Mouse (Mus musculus) MEL (cell line): ENCODE measurements around the gene Cdh4. TPM values are rescaled to one million over a fixed set of nuclear protein-coding genes. Genes with fewer than 3 reads are reported as not detected.

Experiments
- DNase-seq: peaks from one replicate; pipeline ENCODE4 v3.0.0; 2011; ENCODE audit warnings: low read depth, low spot score
- H3K27ac ChIP-seq: 2 replicates; pipeline ENCODE4 v1.5.1; 2012; ENCODE audit warnings: low read depth, mild to moderate bottlenecking, control low read depth, low read length, moderate library complexity; ENCODE audit not compliant: control insufficient read depth
- H3K27me3 ChIP-seq, 2 experiments: fragments of 150-350 bp in 1 of 2; sonication (generic) in 1 of 2; 2 replicates each; pipeline ENCODE4 v1.6.1; 2012; ENCODE audit warnings: low read length in 2 of 2, mild to moderate bottlenecking in 2 of 2, improper control_type of control experiment in 1 of 2, moderate library complexity in 1 of 2; ENCODE audit not compliant: insufficient read depth in 2 of 2, control insufficient read depth in 1 of 2
- H3K36me3 ChIP-seq, 2 experiments: 2 replicates each; pipeline ENCODE4 v1.6.1; 2012 to 2014; ENCODE audit warnings: low read length in 2 of 2, improper control_type of control experiment in 1 of 2, inconsistent platforms in 1 of 2, mild to moderate bottlenecking in 1 of 2; ENCODE audit not compliant: insufficient read depth in 2 of 2, control insufficient read depth in 1 of 2
- H3K4me1 ChIP-seq, 2 experiments: fragments of 150-350 bp in 1 of 2; sonication (generic) in 1 of 2; 2 replicates each; pipeline ENCODE4 v1.6.1; 2012; ENCODE audit warnings: low read length in 2 of 2, improper control_type of control experiment in 1 of 2, mild to moderate bottlenecking in 1 of 2; ENCODE audit not compliant: insufficient read depth in 2 of 2, control insufficient read depth in 1 of 2
- H3K4me3 ChIP-seq, 2 experiments: fragments of 150-350 bp in 1 of 2; sonication (generic) in 1 of 2; 2 replicates each; pipeline ENCODE4 v1.5.1; 2012; ENCODE audit warnings: low read depth in 2 of 2, low read length in 2 of 2, mild to moderate bottlenecking in 2 of 2, moderate library complexity in 2 of 2, control low read depth in 1 of 2, improper control_type of control experiment in 1 of 2; ENCODE audit not compliant: control insufficient read depth in 1 of 2, insufficient read depth in 1 of 2
- H3K79me2 ChIP-seq: 2 replicates; pipeline ENCODE4 v1.6.1; 2012; ENCODE audit warnings: mild to moderate bottlenecking, low read length, moderate library complexity; ENCODE audit not compliant: control insufficient read depth, poor library complexity, insufficient read depth
- H3K9ac ChIP-seq: 2 replicates; pipeline ENCODE4 v1.6.1; 2012; ENCODE audit warnings: low read depth, mild to moderate bottlenecking, control low read depth, low read length, moderate library complexity; ENCODE audit not compliant: control insufficient read depth, poor library complexity, severe bottlenecking
- H3K9me3 ChIP-seq: fragments of 150-350 bp; sonication (generic); replicated peaks from 2 replicates; pipeline ENCODE4 v1.6.1; 2012; ENCODE audit warnings: mild to moderate bottlenecking, low read length, improper control_type of control experiment, moderate library complexity; ENCODE audit not compliant: insufficient read depth
- BHLHE40 ChIP-seq: IDR thresholded peaks from 2 replicates; pipeline ENCODE4 v1.6.1; 2012; ENCODE audit warnings: low read depth, mild to moderate bottlenecking, inconsistent platforms, low read length, improper control_type of control experiment, borderline replicate concordance
- CHD1 ChIP-seq: IDR thresholded peaks from 2 replicates; pipeline ENCODE4 v1.6.1; 2012; ENCODE audit warnings: low read depth, mild to moderate bottlenecking, inconsistent platforms, low read length, improper control_type of control experiment
- CHD2 ChIP-seq: IDR thresholded peaks from 2 replicates; pipeline ENCODE4 v1.6.1; 2011; ENCODE audit warnings: low read length, improper control_type of control experiment
- CTCF ChIP-seq, 3 experiments: IDR thresholded peaks in 2 of 3; conservative IDR thresholded peaks in 1 of 3; 2 replicates each; pipeline ENCODE4 v1.5.1; 2011 to 2012; ENCODE audit warnings: low read length in 3 of 3, low read depth in 2 of 3, mild to moderate bottlenecking in 2 of 3, improper control_type of control experiment in 1 of 3, inconsistent platforms in 1 of 3, mixed read lengths in 1 of 3, moderate library complexity in 1 of 3; ENCODE audit not compliant: control insufficient read depth in 1 of 3, insufficient read depth in 1 of 3, poor library complexity in 1 of 3, severe bottlenecking in 1 of 3
- ELF1 ChIP-seq: IDR thresholded peaks from 2 replicates; pipeline ENCODE4 v1.6.1; 2014; ENCODE audit warnings: low read depth, mild to moderate bottlenecking, inconsistent platforms, low read length, improper control_type of control experiment, moderate library complexity
- EP300 ChIP-seq, 2 experiments: IDR thresholded peaks; 2 replicates each; pipeline ENCODE4 v1.6.1; 2011; ENCODE audit warnings: improper control_type of control experiment in 2 of 2, low read length in 2 of 2, low read depth in 1 of 2, mild to moderate bottlenecking in 1 of 2
- GABPA ChIP-seq: IDR thresholded peaks from 2 replicates; pipeline ENCODE4 v1.6.1; 2012; ENCODE audit warnings: low read depth, mild to moderate bottlenecking, inconsistent platforms, low read length, improper control_type of control experiment, moderate library complexity
- HCFC1 ChIP-seq: IDR thresholded peaks from 2 replicates; pipeline ENCODE4 v1.6.1; 2012; ENCODE audit warnings: low read depth, mild to moderate bottlenecking, inconsistent platforms, low read length, improper control_type of control experiment, moderate library complexity
- JUND ChIP-seq: IDR thresholded peaks from 2 replicates; pipeline ENCODE4 v1.6.1; 2011; ENCODE audit warnings: low read depth, mild to moderate bottlenecking, improper control_type of control experiment, low read length
- KAT2A ChIP-seq: conservative IDR thresholded peaks from 2 replicates; pipeline ENCODE4 v1.6.1; 2012; ENCODE audit warnings: low read depth, low read length, improper control_type of control experiment, inconsistent platforms
- MAFK ChIP-seq: IDR thresholded peaks from 2 replicates; pipeline ENCODE4 v1.6.1; 2011; ENCODE audit warnings: low read depth, mild to moderate bottlenecking, low read length, improper control_type of control experiment, borderline replicate concordance
- MAX ChIP-seq: IDR thresholded peaks from 2 replicates; pipeline ENCODE4 v1.6.1; 2011; ENCODE audit warnings: low read length, improper control_type of control experiment
- MEF2A ChIP-seq: IDR thresholded peaks from 2 replicates; pipeline ENCODE4 v1.6.1; 2014; ENCODE audit warnings: low read depth, mild to moderate bottlenecking, inconsistent platforms, low read length, improper control_type of control experiment; ENCODE audit not compliant: poor library complexity, insufficient replicate concordance, severe bottlenecking; ENCODE audit errors: extremely low read depth
- MYB ChIP-seq: IDR thresholded peaks from 2 replicates; pipeline ENCODE4 v1.6.1; 2011; ENCODE audit warnings: mild to moderate bottlenecking, low read depth, low read length, improper control_type of control experiment
- MYC ChIP-seq: IDR thresholded peaks from 2 replicates; pipeline ENCODE4 v1.6.1; 2011; ENCODE audit warnings: low read depth, mild to moderate bottlenecking, low read length, improper control_type of control experiment, moderate library complexity
- POLR2AphosphoS5 ChIP-seq: IDR thresholded peaks from 2 replicates; pipeline ENCODE4 v1.6.1; 2012; ENCODE audit warnings: low read depth, borderline replicate concordance, mild to moderate bottlenecking, inconsistent platforms, low read length, moderate library complexity, mixed read lengths
- RAD21 ChIP-seq: IDR thresholded peaks from 2 replicates; pipeline ENCODE4 v1.6.1; 2011; ENCODE audit warnings: mild to moderate bottlenecking, low read depth, low read length, improper control_type of control experiment
- RCOR1 ChIP-seq: IDR thresholded peaks from 2 replicates; pipeline ENCODE4 v1.6.1; 2012; ENCODE audit warnings: low read depth, mild to moderate bottlenecking, inconsistent platforms, low read length, improper control_type of control experiment
- SIN3A ChIP-seq: IDR thresholded peaks from 2 replicates; pipeline ENCODE4 v1.6.1; 2012; ENCODE audit warnings: low read length, improper control_type of control experiment, inconsistent platforms
- TAL1 ChIP-seq: IDR thresholded peaks from 2 replicates; pipeline ENCODE4 v1.6.1; 2012; ENCODE audit warnings: mild to moderate bottlenecking, inconsistent platforms, low read length, moderate library complexity, mixed read lengths
- TCF12 ChIP-seq: IDR thresholded peaks from 2 replicates; pipeline ENCODE4 v1.6.1; 2014; ENCODE audit warnings: low read depth, mild to moderate bottlenecking, inconsistent platforms, low read length, improper control_type of control experiment, moderate library complexity
- UBTF ChIP-seq: IDR thresholded peaks from 2 replicates; pipeline ENCODE4 v1.6.1; 2012; ENCODE audit warnings: low read depth, mild to moderate bottlenecking, inconsistent platforms, low read length, improper control_type of control experiment, moderate library complexity, borderline replicate concordance; ENCODE audit not compliant: insufficient read depth
- USF1 ChIP-seq: IDR thresholded peaks from 2 replicates; pipeline ENCODE4 v1.6.1; 2014; ENCODE audit warnings: low read depth, mild to moderate bottlenecking, inconsistent platforms, low read length, improper control_type of control experiment, moderate library complexity
- ZC3H11A ChIP-seq: IDR thresholded peaks from 2 replicates; pipeline ENCODE4 v1.6.1; 2012; ENCODE audit warnings: low read depth, mild to moderate bottlenecking, inconsistent platforms, low read length, improper control_type of control experiment
- ZKSCAN1 ChIP-seq: IDR thresholded peaks from 2 replicates; pipeline ENCODE4 v1.6.1; 2012; ENCODE audit warnings: low read depth, mild to moderate bottlenecking, inconsistent platforms, low read length, improper control_type of control experiment, moderate library complexity
- ZNF384 ChIP-seq: IDR thresholded peaks from 2 replicates; pipeline ENCODE4 v1.6.1; 2012; ENCODE audit warnings: low read depth, mild to moderate bottlenecking, inconsistent platforms, low read length, improper control_type of control experiment
- polyA plus RNA-seq, 2 experiments: library from polyadenylated mRNA; stranded (reverse) in 1 of 2; unstranded in 1 of 2; fragments of >175 nt in 1 of 2; fragments of >200 nt in 1 of 2; gene quantifications; 2 replicates each; pipeline versions ENCODE4 v1.2.1 to v1.2.4; 2012; ENCODE audit warnings: low replicate concordance in 2 of 2, low read depth in 1 of 2; ENCODE audit not compliant: insufficient read length in 2 of 2, insufficient read depth in 1 of 2, missing spikeins in 1 of 2
- total RNA-seq: library from RNA; depleted of rRNA; stranded (reverse); fragments of 300-350 nt; gene quantifications from 2 replicates; pipeline ENCODE4 v1.2.3, GENCODE M21; 2012

Gene Cdh4
- total and polyA plus RNA-seq, 3 experiments = not detected

DNA sequence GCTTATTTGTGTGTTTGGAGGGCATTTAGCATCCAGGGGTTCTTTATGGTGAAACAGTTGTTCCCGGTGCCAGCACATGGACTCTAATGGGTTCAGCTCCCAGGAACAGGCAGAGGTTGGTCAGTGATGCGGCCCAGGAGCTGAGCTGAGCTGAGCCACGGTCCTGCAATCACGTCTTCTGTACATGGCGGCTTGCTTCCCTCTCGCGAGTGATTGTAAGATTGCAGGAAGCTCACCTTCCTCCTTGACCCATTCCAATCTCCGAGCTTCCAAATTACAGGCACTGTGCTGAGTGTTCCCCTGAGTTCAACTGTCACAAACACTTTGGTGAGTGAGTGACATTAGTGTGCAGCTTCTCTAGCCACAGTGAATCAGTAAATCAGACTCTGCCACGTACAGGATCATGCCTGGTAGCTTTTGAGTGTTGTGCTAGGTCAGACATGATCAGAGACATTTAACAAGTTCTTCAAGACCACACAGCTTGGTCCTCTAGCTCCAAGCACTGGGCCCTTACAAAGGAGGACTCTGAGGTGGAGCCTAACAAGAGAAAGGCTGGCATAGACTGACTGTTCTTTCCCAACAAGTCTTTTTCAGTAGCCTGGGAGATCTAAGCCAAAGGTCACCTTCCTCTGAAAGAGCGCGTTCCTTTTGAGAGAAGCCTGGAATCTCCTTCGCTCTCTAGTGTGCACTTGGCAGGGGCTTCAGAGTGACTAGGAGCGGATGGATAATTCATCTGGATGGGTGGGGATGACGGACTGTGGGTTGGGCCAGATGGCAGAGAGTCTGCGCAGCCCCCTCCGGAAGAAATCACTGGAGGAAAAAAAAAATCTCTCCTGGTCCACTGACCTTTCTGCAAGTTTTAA lies 324.7 kb downstream of the Cdh4 start:
- H3K79me2 ChIP-seq = no peaks in the 10 kb centered on the region
- no peak overlapping the region for H3K9ac ChIP-seq
- no peak overlapping the region for H3K27ac ChIP-seq
- DNase-seq = no peak
- no peaks in the 10 kb centered on the region for H3K36me3 ChIP-seq
- H3K4me1 ChIP-seq = no peaks in the 10 kb centered on the region
- TF ChIP-seq ZKSCAN1 (no peak), CHD2 (no peak), ZNF384 (no peak), ZC3H11A (no peak), CHD1 (no peak), ELF1 (no peak), MAX (no peak), CTCF (IDR thresholded peaks at IDR 0.05 in 2 of 3, conservative IDR thresholded peaks at IDR 0.05 in 1 of 3; ENCODE audit: control insufficient read depth in 1 of 3, insufficient read depth in 1 of 3, low read depth in 2 of 3, low read length in 3 of 3, poor library complexity in 1 of 3, severe bottlenecking in 1 of 3) (no peak), JUND (no peak), TAL1 (no peak), POLR2AphosphoS5 (no peak), MAFK (no peak), SIN3A (no peak), BHLHE40 (no peak), EP300 (IDR thresholded peaks at IDR 0.05; ENCODE audit: low read depth in 1 of 2, low read length in 2 of 2) (no peak), MYC (no peak), TCF12 (no peak), GABPA (no peak), RAD21 (no peak)
- H3K27me3 ChIP-seq = no peaks in the 10 kb centered on the region
- no peaks in the 10 kb centered on the region for H3K9me3 ChIP-seq
- H3K4me3 ChIP-seq = no peak overlapping the region

DNA sequence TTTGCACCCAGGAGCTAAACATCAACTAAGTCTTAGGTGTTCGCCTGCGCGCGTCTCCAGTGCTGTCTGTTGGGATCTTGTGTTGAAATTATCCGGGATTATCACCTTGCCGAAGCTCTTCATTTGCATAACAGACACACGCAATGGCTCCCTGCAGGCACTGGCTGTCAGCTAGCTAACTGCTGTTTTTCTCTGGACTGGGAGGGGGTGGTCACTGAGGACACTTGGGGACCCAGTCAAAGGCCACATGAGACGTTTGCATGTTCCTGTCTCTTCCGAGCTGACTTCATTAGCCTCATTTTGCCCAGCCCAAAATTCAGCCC lies 325.3 kb downstream of the Cdh4 start:
- no peaks in the 10 kb centered on the region for H3K9me3 ChIP-seq

More for the DNA sequence above, 325.3 kb downstream of the Cdh4 start:
- Histone ChIP-seq H3K27ac (no peak overlapping the region), H3K9ac (no peak overlapping the region), H3K4me3 (no peak overlapping the region)
- TF ChIP-seq MEF2A = no peak
- no peak for TF ChIP-seq UBTF
- no peak for TF ChIP-seq ZC3H11A
- no peak for TF ChIP-seq MYB
- TF ChIP-seq USF1 = no peak
- no peak for TF ChIP-seq SIN3A
- no peak for TF ChIP-seq RCOR1
- TF ChIP-seq MAX = no peak
- no peak for TF ChIP-seq KAT2A
- no peak for TF ChIP-seq HCFC1
- TF ChIP-seq TAL1 = no peak
- TF ChIP-seq CTCF (IDR thresholded peaks at IDR 0.05 in 2 of 3, conservative IDR thresholded peaks at IDR 0.05 in 1 of 3; ENCODE audit: control insufficient read depth in 1 of 3, insufficient read depth in 1 of 3, low read depth in 2 of 3, low read length in 3 of 3, poor library complexity in 1 of 3, severe bottlenecking in 1 of 3) = no peak
- TF ChIP-seq, all 39 proteins: peak for 0
- no peaks in the 10 kb centered on the region for H3K36me3 ChIP-seq
- no peak for DNase-seq
- H3K4me1 ChIP-seq = no peaks in the 10 kb centered on the region
- no peaks in the 10 kb centered on the region for H3K79me2 ChIP-seq
- no peaks in the 10 kb centered on the region for H3K27me3 ChIP-seq
